Mouse (Mus musculus) cortical plate, adult 2 months (tissue): Measurements from ENCODE around the gene Mgat4b. TPM values are rescaled to one million over a fixed set of nuclear protein-coding genes. Genes with fewer than 3 reads are reported as not detected.

ENCODE experiments used
- H3K27ac ChIP-seq: fragments of 200-500 bp; 2 replicates; pipeline ENCODE4 v1.5.1; 2012; ENCODE audit warnings: low read length, control low read depth, inconsistent platforms; ENCODE audit not compliant: insufficient read depth
- H3K4me1 ChIP-seq: fragments of 200-500 bp; 2 replicates; pipeline ENCODE4 v1.6.1; 2011; ENCODE audit warnings: low read length; ENCODE audit not compliant: control insufficient read depth, insufficient read depth
- H3K4me3 ChIP-seq: fragments of 200-500 bp; 2 replicates; pipeline ENCODE4 v1.5.1; 2011; ENCODE audit warnings: mild to moderate bottlenecking, low read length, control low read depth; ENCODE audit not compliant: insufficient read depth
- CTCF ChIP-seq: fragments of 200-500 bp; IDR thresholded peaks from 2 replicates; pipeline ENCODE4 v1.5.1; 2011; ENCODE audit warnings: mild to moderate bottlenecking, control low read depth, low read length; ENCODE audit not compliant: insufficient read depth; ENCODE audit errors: extremely low read depth
- POLR2A ChIP-seq: fragments of 200-500 bp; IDR thresholded peaks from 2 replicates; pipeline ENCODE4 v1.6.1; 2011; ENCODE audit warnings: mild to moderate bottlenecking, low read length, control low read depth; ENCODE audit not compliant: insufficient read depth; ENCODE audit errors: extremely low read depth
- polyA plus RNA-seq: library from polyadenylated mRNA; depleted of rRNA; stranded (reverse); fragments of >200 nt; gene quantifications from 2 replicates; pipeline ENCODE4 v1.2.3, GENCODE M21; 2012

The Mgat4b gene
- polyA plus RNA-seq, 1 experiment: 56.6 TPM

DNA sequence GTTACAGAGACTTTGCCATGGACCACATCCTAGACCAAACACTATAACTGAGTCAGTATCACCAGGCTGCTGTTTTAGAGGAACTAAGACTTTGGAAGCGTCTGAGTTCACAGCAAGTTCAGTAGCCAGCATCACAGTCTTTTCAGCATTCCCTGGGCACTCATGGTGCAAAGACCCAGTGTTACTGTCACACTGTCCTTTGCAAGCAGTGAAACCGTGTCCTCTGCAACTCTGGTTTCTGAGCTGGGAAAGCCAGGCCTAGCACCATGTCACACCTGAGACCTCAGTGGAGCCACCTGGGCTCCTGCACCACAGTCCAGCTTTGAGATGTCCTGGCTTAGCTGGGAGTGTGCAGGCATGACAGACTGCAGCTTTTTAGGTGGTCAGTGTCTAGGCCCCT lies 11.8 kb upstream of the Mgat4b start:
- Histone ChIP-seq H3K4me1 (no peaks in the 10 kb centered on the region), H3K4me3 (no peak overlapping the region), H3K27ac (no peak overlapping the region)
- TF ChIP-seq POLR2A (peak; percentile 43; the same call in 1 of the 2 replicates), CTCF (no peak)

DNA sequence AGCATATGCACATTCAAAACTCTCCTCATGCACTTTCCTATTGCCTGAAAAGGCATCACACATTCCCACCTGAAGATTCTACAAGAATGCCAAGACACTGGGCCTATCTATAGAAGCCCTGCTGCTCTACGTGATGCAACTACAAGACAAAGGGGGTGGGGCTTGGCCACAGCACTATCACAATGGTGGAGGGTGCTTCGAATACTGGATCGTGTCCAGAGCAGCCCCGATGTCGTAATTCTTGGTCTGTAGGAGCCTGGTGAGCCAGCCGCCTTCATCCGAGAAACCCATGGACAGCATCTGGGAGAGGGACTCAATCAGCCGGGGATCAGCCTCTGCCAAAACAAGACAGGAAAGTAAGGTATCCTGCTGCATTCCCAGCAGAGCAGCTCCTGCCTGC lies 10.1 kb upstream of the Mgat4b start:
- H3K4me1 ChIP-seq: no peaks in the 10 kb centered on the region
- TF ChIP-seq POLR2A (no peak), CTCF (no peak)
- no peak overlapping the region for H3K27ac ChIP-seq
- no peak overlapping the region for H3K4me3 ChIP-seq

DNA sequence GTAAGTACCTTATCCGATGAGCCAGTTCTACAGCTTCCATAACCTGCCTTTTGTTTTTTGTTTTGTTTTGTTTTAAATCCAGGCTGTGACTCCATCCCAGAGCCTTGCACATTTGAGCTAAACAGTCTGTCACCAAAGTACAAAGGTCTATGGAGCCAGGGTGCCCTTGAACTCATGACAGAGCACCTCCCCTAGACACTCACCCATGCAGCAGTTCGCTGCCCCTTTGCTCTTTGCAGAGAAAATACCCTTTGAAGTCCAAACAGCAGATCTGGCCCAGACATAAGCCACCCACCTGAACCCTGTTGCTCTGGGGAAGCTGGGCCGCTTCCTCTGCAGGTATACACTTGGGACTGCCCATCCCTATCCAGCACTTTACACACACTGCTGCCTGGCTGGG lies 9.1 kb upstream of the Mgat4b start:
- Histone ChIP-seq H3K4me1 (no peaks in the 10 kb centered on the region), H3K4me3 (no peak overlapping the region), H3K27ac (no peak overlapping the region)
- no peak for TF ChIP-seq POLR2A
- TF ChIP-seq CTCF: no peak

DNA sequence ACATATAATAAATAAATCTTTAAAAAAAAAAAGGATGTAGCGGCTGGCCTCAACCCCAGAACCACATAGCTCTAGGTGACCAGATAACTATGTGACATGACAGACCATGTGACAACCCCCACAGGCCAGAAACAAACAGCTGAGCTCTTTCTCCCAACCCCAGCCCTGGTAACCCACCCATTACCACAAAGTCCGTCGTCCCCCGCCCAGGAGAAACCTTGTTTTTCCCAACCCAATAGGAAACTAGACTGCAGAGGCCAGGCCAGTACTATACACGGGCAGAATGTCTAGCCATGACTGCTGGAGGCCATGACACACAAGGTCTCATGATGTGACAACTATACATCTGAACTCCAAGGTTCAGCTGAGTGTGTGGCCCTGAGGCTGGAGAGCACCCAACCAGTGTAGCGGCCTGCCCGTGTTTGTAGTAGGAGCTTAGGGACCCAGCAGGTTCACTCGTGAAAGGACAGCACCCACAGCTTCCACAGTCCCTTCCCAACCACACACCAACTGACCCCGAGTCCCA lies 7.3 kb upstream of the Mgat4b start:
- TF ChIP-seq CTCF: no peak
- TF ChIP-seq POLR2A: no peak
- Histone ChIP-seq H3K27ac (no peak overlapping the region), H3K4me3 (no peak overlapping the region), H3K4me1 (peaks cover 3% of the 10 kb centered on the region)

DNA sequence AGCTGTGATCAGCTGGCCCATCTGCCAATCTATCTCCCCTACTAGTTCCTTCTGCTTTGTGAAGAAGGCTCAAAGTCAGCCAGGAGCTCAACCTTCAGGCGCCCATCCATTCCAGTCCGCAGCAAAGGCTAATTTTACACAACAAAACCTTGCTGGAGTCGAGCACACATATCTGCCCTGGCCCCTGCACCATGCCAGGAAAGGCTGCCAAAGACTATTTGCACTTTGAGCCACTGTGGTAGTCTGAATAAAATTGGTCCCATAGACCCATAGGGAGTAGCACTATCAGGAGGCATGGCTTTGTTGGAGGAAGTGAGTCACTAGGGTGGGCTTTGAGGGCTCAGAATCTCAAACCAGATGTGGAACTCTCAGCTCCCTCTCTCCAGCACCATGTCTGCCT lies 5.3 kb upstream of the Mgat4b start:
- H3K4me3 ChIP-seq: no peak overlapping the region

DNA sequence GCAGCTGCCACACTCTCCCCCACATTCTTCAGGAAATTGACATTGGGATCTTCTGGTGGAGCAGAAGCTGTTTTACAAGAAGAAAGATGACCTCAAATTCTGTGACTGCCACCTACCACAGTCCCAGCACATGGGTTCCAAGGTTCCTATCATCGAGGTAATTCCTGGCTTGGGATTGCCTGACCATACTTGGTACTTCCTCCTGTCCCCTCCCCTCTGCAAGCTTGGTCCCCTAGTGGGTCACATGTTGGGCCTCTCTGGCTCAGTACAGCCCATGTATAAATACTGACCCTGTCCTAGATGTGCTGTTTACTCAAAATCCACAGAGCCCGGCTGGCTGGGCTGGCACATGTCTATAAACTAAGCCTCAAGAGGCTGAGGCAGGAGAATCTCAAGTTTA lies 4.7 kb upstream of the Mgat4b start:
- TF ChIP-seq CTCF (no peak), POLR2A (no peak)
- Histone ChIP-seq H3K4me1 (peaks cover 8% of the 10 kb centered on the region), H3K27ac (no peak overlapping the region), H3K4me3 (no peak overlapping the region)

More for the DNA sequence above, 5.3 kb upstream of the Mgat4b start:
- TF ChIP-seq CTCF: no peak
- no peak for TF ChIP-seq POLR2A
- H3K27ac ChIP-seq: no peak overlapping the region
- peaks cover 7% of the 10 kb centered on the region for H3K4me1 ChIP-seq

DNA sequence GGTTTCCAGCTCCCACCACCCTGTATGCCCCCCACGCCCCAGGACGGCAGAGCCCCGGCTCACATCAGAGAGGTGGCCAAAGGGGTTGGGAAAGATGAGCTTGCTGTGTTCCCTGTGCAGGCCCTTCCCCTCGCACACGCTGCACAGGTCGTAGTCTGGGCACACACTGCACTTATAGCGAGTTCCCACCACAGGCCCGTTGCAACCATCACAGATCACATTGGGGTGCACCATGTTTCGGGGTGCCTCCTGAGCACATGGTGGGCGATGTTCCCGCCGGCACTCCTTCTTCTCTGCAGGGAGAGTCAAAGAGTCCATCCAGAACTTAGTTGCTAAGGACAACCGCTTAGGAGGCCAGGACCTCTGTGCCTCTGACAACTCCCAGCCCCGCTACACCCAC lies 3.3 kb upstream of the Mgat4b start:
- no peak overlapping the region for H3K27ac ChIP-seq
- no peak overlapping the region for H3K4me3 ChIP-seq
- peaks cover 8% of the 10 kb centered on the region for H3K4me1 ChIP-seq
- TF ChIP-seq CTCF (no peak), POLR2A (no peak)

DNA sequence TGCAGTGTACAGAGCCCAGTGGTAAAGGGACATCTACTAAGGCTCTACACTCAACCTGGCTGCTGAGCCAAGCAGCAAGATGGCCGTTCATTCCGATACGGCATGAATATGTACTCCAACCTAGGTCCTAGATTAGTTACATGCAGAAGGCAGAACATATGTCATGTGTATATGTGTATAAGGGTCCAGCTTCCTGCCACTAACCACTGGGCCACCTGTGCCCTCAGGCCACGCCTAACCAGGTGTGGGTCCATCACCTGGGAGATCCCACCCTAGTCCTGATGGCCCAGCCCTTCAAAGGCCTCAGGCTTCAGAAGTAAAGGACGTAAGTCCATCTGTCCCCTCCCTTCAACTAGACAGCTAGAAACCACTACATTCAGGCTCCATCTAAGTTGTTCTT lies 2.7 kb upstream of the Mgat4b start:
- Histone ChIP-seq H3K4me1 (peaks cover 8% of the 10 kb centered on the region), H3K27ac (no peak overlapping the region), H3K4me3 (0 out of 2 replicates have a peak overlapping the region, but pooled peaks have one; percentile 8)
- TF ChIP-seq POLR2A: no peak
- TF ChIP-seq CTCF: no peak

DNA sequence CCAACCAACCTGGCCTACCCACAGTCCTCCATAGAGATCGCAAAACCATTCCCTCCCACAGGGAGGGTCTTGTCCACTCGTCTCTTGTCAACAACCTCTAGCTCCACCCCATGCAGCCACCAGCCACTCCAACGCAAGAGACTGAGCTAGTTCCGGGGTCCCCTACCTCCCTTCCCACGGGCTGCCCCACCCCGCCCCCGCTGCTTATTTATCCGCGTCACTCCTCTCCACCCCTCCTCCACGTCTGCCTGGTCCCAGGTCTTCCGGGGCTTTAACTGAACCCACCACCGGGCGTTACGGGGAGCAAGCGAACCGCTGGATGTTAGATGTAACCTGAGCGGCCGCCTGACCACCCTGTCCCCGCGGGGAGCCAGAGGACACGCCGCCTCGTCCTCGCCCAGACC lies 587 bp upstream of the Mgat4b start:
- Histone ChIP-seq H3K4me3 (peak overlapping the region; percentile 82), H3K27ac (peak overlapping the region; percentile 98), H3K4me1 (peaks cover 11% of the 10 kb centered on the region)
- TF ChIP-seq POLR2A: peak; percentile 35; the same call in 1 of the 2 replicates
- no peak for TF ChIP-seq CTCF

DNA sequence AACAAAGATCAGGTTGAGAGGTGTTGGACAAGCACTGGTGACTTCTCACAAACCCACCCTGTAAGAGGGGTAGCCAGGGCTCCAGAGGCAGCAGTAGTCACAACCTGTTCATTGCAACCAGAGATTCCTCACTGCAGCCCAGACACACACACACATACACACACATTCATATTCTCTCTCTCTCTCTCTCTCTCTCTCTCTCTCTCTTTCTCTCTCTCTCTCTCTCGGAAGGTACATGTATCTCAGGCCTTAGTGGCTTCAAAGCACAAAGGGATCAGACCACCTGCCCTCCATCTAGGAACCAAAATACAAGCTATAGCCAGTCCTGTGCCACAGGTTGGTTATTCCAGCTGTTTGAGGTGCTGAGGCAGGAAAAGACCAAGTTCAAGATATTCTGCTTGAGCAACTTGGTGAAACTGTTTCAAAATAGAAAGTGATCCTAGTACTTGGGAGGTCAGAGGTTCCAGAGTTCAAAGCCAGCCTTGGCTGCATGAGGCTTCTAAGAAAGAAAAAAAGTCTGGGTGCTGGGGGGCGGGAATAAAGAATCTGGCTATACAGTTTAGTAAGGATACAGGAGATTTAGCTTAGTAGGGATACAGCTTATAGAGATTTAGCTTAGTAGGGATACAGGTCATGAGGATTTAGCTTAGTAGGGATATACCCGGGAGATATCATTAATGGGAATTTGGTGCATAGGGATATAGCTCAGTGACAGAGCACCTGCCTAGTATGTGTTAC lies 801 bp downstream of the Mgat4b start:
- Histone ChIP-seq H3K4me3 (peak overlapping the region; percentile 82), H3K4me1 (peaks cover 11% of the 10 kb centered on the region), H3K27ac (peak overlapping the region; percentile 98; the same call in 1 of the 2 replicates)
- TF ChIP-seq CTCF: no peak
- TF ChIP-seq POLR2A: no peak
